Mouse (Mus musculus) liver, embryonic 13.5 days (tissue): ENCODE measurements around the gene Adipor2. TPM values are rescaled to one million over a fixed set of nuclear protein-coding genes. Genes with fewer than 3 reads are reported as not detected.

Source experiments
- ATAC-seq: fragments of 200-750 bp; cut with Nextera tagmentation; 2 replicates; pipeline ENCODE4 v1.8.0; 2017; ENCODE audit warnings: low read depth, mild to moderate bottlenecking, moderate number of reproducible peaks, moderate library complexity
- DNase-seq: peaks from one replicate; pipeline ENCODE4 v3.0.0; 2022
- H3K27ac ChIP-seq: fragments of 300-500 bp; sonication (generic); 2 replicates; pipeline ENCODE4 v1.5.1; 2015; ENCODE audit warnings: moderate library complexity, mild to moderate bottlenecking, inconsistent platforms
- H3K27me3 ChIP-seq: fragments of 300-500 bp; sonication (generic); 2 replicates; pipeline ENCODE4 v1.6.1; 2015; ENCODE audit warnings: mild to moderate bottlenecking, inconsistent platforms
- H3K36me3 ChIP-seq: fragments of 300-500 bp; sonication (generic); 2 replicates; pipeline ENCODE4 v1.6.1; 2015; ENCODE audit warnings: mild to moderate bottlenecking, inconsistent platforms
- H3K4me1 ChIP-seq: fragments of 300-500 bp; sonication (generic); replicated peaks from 2 replicates; pipeline ENCODE4 v1.6.1; 2015; ENCODE audit warnings: inconsistent platforms
- H3K4me2 ChIP-seq: fragments of 300-500 bp; sonication (generic); 2 replicates; pipeline ENCODE4 v1.6.1; 2015; ENCODE audit warnings: inconsistent platforms, mild to moderate bottlenecking, moderate library complexity
- H3K4me3 ChIP-seq: fragments of 300-500 bp; sonication (generic); replicated peaks from 2 replicates; pipeline ENCODE4 v1.5.1; 2015; ENCODE audit warnings: mild to moderate bottlenecking, inconsistent platforms
- H3K9ac ChIP-seq: fragments of 300-500 bp; sonication (generic); 2 replicates; pipeline ENCODE4 v1.6.1; 2015; ENCODE audit warnings: mild to moderate bottlenecking, inconsistent platforms
- H3K9me3 ChIP-seq: fragments of 300-500 bp; sonication (generic); replicated peaks from 2 replicates; pipeline ENCODE4 v1.6.1; 2016; ENCODE audit warnings: inconsistent platforms
- WGBS: fragments of 180-500 bp; shearing (Covaris S2); methylation state at CpG from one replicate; pipeline ENCODE4 v1.1.7; 2015; ENCODE audit not compliant: insufficient replicate concordance; 5-methylcytosine and 5-hydroxymethylcytosine counted together
- polyA plus RNA-seq: library from polyadenylated mRNA; unstranded; fragments of >200 nt; fragmentation: Nextera tagmentation; extraction: Ambion mirVana; gene quantifications from 2 replicates; pipeline ENCODE4 v1.2.1, GENCODE M21; 2015

The Adipor2 gene
- polyA plus RNA-seq, 1 experiment from 2014 or later, result 33.3 TPM

DNA sequence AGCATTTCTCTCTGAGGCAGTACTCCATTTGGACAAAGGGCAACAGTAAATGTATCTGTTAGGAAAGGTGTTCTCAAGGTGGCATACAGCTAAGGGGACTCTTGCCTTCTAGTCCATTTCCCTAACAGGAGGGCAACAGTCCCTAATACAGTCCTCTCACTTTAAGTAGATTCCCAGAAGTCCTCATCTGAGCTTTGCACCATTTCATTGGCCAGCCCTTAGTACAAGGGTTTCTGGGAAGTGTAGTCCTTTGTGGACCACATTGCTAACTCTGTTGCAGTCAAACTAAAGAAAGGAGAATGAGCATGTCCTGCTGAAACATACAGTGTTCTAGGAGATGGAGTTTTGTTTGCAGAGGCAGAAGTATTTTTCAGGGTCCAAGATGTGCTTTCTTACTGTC is 76.1 kb downstream of the Adipor2 start:
- Histone ChIP-seq H3K9ac (no peak overlapping the region), H3K27me3 (no peaks in the 10 kb centered on the region), H3K9me3 (no peaks in the 10 kb centered on the region), H3K4me1 (no peaks in the 10 kb centered on the region), H3K4me2 (no peak overlapping the region), H3K36me3 (no peaks in the 10 kb centered on the region), H3K4me3 (no peak overlapping the region), H3K27ac (no peak overlapping the region)
- ATAC-seq, result peak; percentile 63; the same call in 1 of the 2 replicates
- no peak for DNase-seq

GRCm38 (mm10) chr6:119338121-119338912 is 79.2 kb downstream of the Adipor2 start:
- Histone ChIP-seq H3K9ac (no peak overlapping the region), H3K27me3 (0 out of 2 replicates have a peak, but pooled peaks cover 3% of the 10 kb centered on the region), H3K4me1 (no peaks in the 10 kb centered on the region), H3K36me3 (no peaks in the 10 kb centered on the region), H3K4me3 (no peak overlapping the region), H3K9me3 (no peaks in the 10 kb centered on the region), H3K4me2 (no peak overlapping the region), H3K27ac (no peak overlapping the region)
- ATAC-seq, result no peak
- no peak for DNase-seq
- 43% methylated on average over 11 of the region's 11 CpGs for WGBS

- ATAC-seq, result no peak
- H3K27me3 ChIP-seq, result peaks cover 3% of the 10 kb centered on the region; the same call in 1 of the 2 replicates
Measured at GRCm38 (mm10) chr6:119337287-119337686, 80.2 kb downstream of the Adipor2 start.

DNA sequence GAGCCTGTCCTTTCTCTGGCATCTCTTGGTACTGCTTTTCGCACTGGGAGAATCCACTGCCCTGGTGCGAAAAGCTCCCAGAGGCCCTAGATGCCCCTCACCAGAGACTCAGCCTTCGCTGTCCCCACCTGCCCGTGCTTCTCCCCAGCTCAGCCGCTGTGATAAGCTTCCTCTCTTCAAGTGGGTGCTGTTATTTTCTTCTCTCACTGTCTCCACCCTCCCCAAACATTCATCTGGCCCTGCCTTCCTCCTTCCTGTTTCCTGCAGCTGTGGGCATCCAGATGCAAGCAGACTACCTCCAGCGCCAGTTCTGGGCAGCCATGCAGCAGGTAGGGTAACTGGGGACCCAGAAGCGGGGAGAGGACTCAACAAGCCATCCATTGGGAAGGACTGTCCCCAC is 81.4 kb downstream of the Adipor2 start:
- H3K9ac ChIP-seq, result no peak overlapping the region
- peaks cover 14% of the 10 kb centered on the region for H3K27me3 ChIP-seq
- no peaks in the 10 kb centered on the region for H3K36me3 ChIP-seq
- no peak overlapping the region for H3K27ac ChIP-seq
- no peaks in the 10 kb centered on the region for H3K4me1 ChIP-seq
- DNase-seq (no peak), ATAC-seq (no peak)
- H3K4me2 ChIP-seq, result no peak overlapping the region
- H3K4me3 ChIP-seq, result no peak overlapping the region
- H3K9me3 ChIP-seq, result no peaks in the 10 kb centered on the region
- WGBS, result 34% methylated on average over 7 of the region's 7 CpGs

More at GRCm38 (mm10) chr6:119337287-119337686, 80.2 kb downstream of the Adipor2 start:
- Histone ChIP-seq H3K4me1 (no peaks in the 10 kb centered on the region), H3K9ac (no peak overlapping the region), H3K4me2 (no peak overlapping the region), H3K36me3 (no peaks in the 10 kb centered on the region), H3K4me3 (no peak overlapping the region), H3K27ac (no peak overlapping the region), H3K9me3 (no peaks in the 10 kb centered on the region)
- WGBS, result 68% methylated on average over 3 of the region's 3 CpGs
- no peak for DNase-seq

DNA sequence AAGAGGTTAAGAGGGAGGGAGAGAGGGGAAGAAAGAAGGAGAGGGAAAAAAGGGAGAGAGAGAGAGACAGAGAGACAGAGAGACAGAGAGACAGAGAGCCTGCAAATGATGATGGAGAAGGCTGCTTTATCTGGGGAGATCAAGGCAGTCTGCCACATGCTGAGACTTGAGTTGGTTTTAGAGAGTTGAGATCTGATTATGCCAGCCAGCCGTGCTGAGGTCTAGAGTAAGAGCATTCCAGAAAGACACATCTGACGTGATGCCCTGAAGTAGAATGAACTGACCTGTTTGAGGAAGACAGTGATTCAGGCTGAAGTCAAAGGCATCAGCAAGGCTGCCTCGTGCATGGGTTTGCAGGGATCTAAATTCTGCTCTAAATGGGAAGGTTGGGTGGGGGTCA is 83.7 kb downstream of the Adipor2 start:
- no peaks in the 10 kb centered on the region for H3K4me1 ChIP-seq
- H3K4me3 ChIP-seq, result no peak overlapping the region
- peaks cover 37% of the 10 kb centered on the region for H3K27me3 ChIP-seq
- H3K9ac ChIP-seq, result no peak overlapping the region
- no peak overlapping the region for H3K4me2 ChIP-seq
- H3K36me3 ChIP-seq, result no peaks in the 10 kb centered on the region
- ATAC-seq, result no peak
- WGBS, result 31% methylated on average over 3 of the region's 3 CpGs
- DNase-seq, result no peak
- H3K9me3 ChIP-seq, result no peaks in the 10 kb centered on the region
- no peak overlapping the region for H3K27ac ChIP-seq

DNA sequence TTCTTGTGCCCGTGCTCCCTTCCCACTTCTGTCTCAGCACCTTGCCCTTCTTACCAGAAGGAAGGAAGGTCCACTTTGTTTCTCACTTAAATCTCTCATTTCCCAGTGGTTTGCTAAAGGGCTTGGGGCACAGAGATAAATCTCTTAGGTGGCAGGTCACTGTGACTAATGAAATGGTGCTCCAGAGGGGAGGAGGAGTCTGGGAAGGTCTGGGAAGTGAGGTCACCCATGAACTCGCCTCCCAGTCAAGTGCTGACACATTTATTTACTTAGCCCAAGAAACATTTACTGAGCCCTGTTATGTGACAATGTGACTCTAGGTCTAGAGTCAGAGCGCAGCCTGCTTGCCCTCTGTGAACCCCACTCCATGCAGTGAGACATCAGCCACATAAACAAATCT is 84.3 kb downstream of the Adipor2 start:
- ATAC-seq, result no peak
- no peaks in the 10 kb centered on the region for H3K4me1 ChIP-seq
- peaks cover 43% of the 10 kb centered on the region for H3K27me3 ChIP-seq

DNA sequence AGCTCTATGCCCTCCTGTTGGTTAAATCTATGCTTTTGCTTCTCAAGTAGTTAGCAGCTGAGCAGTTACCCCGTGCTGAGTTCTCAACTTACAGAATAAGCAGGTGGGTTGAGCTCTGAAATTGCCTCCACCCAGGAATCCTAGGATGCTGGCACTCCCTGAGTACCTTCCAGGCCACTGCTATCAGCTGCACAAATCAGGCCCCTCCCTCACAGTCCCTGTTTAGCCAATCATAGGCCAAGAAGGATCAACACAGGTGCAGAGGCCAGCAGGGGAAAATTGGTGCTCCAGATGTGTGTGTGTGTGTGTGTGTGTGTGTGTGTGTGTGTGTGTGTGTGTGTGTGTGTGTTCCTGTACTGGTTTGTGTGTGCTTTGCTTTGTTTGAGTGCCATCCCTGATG is 85.4 kb downstream of the Adipor2 start:
- no peak for ATAC-seq
- H3K27me3 ChIP-seq, result peaks cover 52% of the 10 kb centered on the region
- no peaks in the 10 kb centered on the region for H3K4me1 ChIP-seq
- H3K4me2 ChIP-seq, result no peak overlapping the region
- H3K9ac ChIP-seq, result no peak overlapping the region
- H3K9me3 ChIP-seq, result no peaks in the 10 kb centered on the region
- H3K4me3 ChIP-seq, result no peak overlapping the region
- 3% methylated on average over 1 of the region's 1 CpGs for WGBS
- no peak for DNase-seq
- H3K36me3 ChIP-seq, result no peaks in the 10 kb centered on the region
- no peak overlapping the region for H3K27ac ChIP-seq

More for the DNA sequence above, 84.3 kb downstream of the Adipor2 start:
- no peaks in the 10 kb centered on the region for H3K9me3 ChIP-seq
- no peak for DNase-seq
- no peak overlapping the region for H3K27ac ChIP-seq
- H3K36me3 ChIP-seq, result no peaks in the 10 kb centered on the region
- H3K4me2 ChIP-seq, result no peak overlapping the region
- WGBS, result 15% methylated on average over 3 of the region's 3 CpGs
- no peak overlapping the region for H3K9ac ChIP-seq
- no peak overlapping the region for H3K4me3 ChIP-seq

GRCm38 (mm10) chr6:119330506-119330905 is 87.0 kb downstream of the Adipor2 start, which contains the start of gene Lrtm2:
Gene Lrtm2 (minus strand): TSS chr6:119330766.
- DNase-seq, result no peak
- H3K4me3 ChIP-seq, result no peak within 1 kb of the TSS; the same call in 1 of the 2 replicates
- H3K9me3 ChIP-seq, result no peaks in the 10 kb centered on the region
- WGBS, result 1% methylated on average over 31 of the region's 31 CpGs
- ATAC-seq, result no peak
- no peak within 1 kb of the TSS for H3K9ac ChIP-seq
- H3K4me2 ChIP-seq, result peak within 1 kb of the TSS; percentile 22
- no peak within 1 kb of the TSS for H3K27ac ChIP-seq
- no peaks in the 10 kb centered on the region for H3K4me1 ChIP-seq
- no peaks in the 10 kb centered on the region for H3K36me3 ChIP-seq
- H3K27me3 ChIP-seq, result peaks cover 60% of the 10 kb centered on the region

- Histone ChIP-seq H3K4me1 (no peaks in the 10 kb centered on the region), H3K4me3 (no peak overlapping the region), H3K36me3 (no peaks in the 10 kb centered on the region), H3K27ac (no peak overlapping the region), H3K9ac (no peak overlapping the region), H3K9me3 (no peaks in the 10 kb centered on the region), H3K27me3 (peaks cover 59% of the 10 kb centered on the region), H3K4me2 (no peak overlapping the region)
- ATAC-seq (no peak), DNase-seq (no peak)
- WGBS, result 18% methylated on average over 6 of the region's 6 CpGs
Measured at GRCm38 (mm10) chr6:119329936-119330335, 87.6 kb downstream of the Adipor2 start.

- DNase-seq (no peak), ATAC-seq (no peak)
- WGBS, result 8% methylated on average over 8 of the region's 8 CpGs
- H3K27ac ChIP-seq, result no peak overlapping the region
- H3K9me3 ChIP-seq, result no peaks in the 10 kb centered on the region
- peaks cover 59% of the 10 kb centered on the region for H3K27me3 ChIP-seq
- no peak overlapping the region for H3K4me2 ChIP-seq
- H3K4me1 ChIP-seq, result no peaks in the 10 kb centered on the region
- H3K4me3 ChIP-seq, result no peak overlapping the region
- no peak overlapping the region for H3K9ac ChIP-seq
- H3K36me3 ChIP-seq, result no peaks in the 10 kb centered on the region
Measured at GRCm38 (mm10) chr6:119329215-119329714, 88.2 kb downstream of the Adipor2 start.

GRCm38 (mm10) chr6:119328521-119329115 is 88.9 kb downstream of the Adipor2 start:
- H3K4me3 ChIP-seq, result no peak overlapping the region
- no peaks in the 10 kb centered on the region for H3K36me3 ChIP-seq
- H3K27me3 ChIP-seq, result peaks cover 59% of the 10 kb centered on the region
- WGBS, result 8% methylated on average over 11 of the region's 11 CpGs
- no peak overlapping the region for H3K9ac ChIP-seq
- DNase-seq, result no peak
- no peaks in the 10 kb centered on the region for H3K9me3 ChIP-seq
- H3K27ac ChIP-seq, result no peak overlapping the region
- ATAC-seq, result no peak
- no peak overlapping the region for H3K4me2 ChIP-seq
- H3K4me1 ChIP-seq, result no peaks in the 10 kb centered on the region
